Mouse (Mus musculus): ENCODE results near the gene Best1. TPM values are rescaled to one million over a fixed set of nuclear protein-coding genes. Genes with fewer than 3 reads are reported as not detected.
A peak's percentile ranks its signal among the peaks of the same experiment; 100 is the strongest.

The Best1 gene
- polyA plus RNA-seq, 1 experiment from 2014 or later, result 0.10 TPM

DNA sequence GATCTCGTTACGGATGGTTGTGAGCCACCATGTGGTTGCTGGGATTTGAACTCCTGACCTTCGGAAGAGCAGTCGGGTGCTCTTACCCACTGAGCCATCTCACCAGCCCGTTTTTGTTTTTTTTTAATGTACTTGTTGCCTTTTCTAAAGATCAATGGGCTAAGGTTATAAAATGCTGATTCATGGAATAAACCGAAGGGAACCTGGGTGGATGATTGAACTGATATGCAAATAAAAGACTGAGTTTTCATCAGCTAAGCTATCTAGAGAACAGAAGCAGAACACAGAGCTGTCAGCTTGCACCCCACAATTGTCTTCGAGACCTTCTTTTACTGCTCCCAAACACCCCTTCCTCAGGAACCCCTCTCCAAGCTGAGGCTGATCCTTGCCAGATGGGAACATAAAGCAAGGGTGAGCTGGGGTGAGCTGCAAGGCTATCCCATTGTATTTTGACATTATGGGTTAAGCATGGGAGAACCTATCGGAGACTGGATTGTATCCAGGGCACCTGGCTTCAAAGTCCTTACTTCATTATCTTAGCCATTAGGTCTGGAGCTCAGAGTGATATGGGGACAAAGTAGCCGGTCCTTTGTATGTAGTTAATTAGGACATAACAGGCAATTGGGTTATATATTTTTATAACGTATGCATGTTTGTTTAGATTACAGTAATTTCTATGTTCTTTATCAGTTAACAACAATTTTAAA lies 33.2 kb downstream of the Best1 start:
- no peaks in the 10 kb centered on the region for H3K27me3 ChIP-seq (ENCODE audit: control insufficient read depth, insufficient read depth, low read length)
- no peak overlapping the region for H3K9ac ChIP-seq (ENCODE audit: low read depth, low read length)
- no peaks in the 10 kb centered on the region for H3K36me3 ChIP-seq (ENCODE audit: control insufficient read depth, insufficient read depth, low read length)
- H3K4me2 ChIP-seq, result no peak overlapping the region
- H3K27ac ChIP-seq (ENCODE audit: low read depth, low read length), result no peak overlapping the region
- H3K4me3 ChIP-seq (ENCODE audit: low read depth, low read length), result no peak overlapping the region
- H3K9me3 ChIP-seq (replicated peaks; ENCODE audit: control insufficient read depth, low read length), result no peaks in the 10 kb centered on the region
- H3K4me1 ChIP-seq (ENCODE audit: control insufficient read depth, insufficient read depth, low read length), result peaks cover 7% of the 10 kb centered on the region; the same call in 1 of the 2 replicates
- WGBS (ENCODE audit: insufficient replicate concordance), result 80% methylated on average over 10 of the region's 10 CpGs
- ATAC-seq (replicated peaks; ENCODE audit: insufficient number of reproducible peaks, low FRiP score, low TSS enrichment), result no peak

DNA sequence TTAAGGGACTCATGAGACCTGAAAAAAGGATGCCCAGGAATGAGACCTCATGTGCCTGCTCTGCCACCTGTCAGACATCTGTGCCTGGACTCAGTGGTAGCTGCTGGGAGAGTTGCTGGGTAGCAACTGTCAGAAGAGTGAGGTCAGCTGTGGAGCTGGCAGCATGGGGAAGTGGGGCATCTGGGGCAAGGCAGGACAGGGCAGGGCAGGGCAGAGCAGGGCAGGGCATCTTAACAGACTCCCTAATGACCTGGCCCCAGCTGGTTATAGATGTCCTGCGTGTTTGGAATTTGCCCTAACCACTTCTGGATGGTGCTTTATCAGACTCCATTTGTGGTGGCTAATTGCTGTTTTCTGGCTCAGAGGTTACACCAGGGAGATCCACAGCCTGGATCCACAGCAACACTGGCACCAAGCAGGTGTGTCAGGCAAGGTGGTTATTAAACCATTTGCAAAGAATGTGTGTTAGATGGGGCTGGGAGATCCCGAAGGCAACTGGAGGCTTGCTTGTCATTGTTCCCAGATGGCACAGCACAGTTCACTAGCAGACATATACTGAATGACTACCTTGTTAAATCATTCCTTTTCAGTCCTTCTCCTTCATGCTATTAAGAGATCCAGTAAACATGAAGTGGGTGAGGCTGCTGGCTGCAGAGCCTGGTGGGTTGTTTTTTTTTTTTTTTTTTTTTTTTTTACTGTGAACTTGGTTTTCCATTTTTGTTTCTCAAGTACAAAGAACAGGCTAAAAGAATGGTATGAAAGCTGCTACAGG lies 35.2 kb downstream of the Best1 start:
- no peaks in the 10 kb centered on the region for H3K36me3 ChIP-seq (ENCODE audit: control insufficient read depth, insufficient read depth, low read length)
- WGBS (ENCODE audit: insufficient replicate concordance), result 55% methylated on average over 2 of the region's 2 CpGs
- no peak for ATAC-seq (replicated peaks; ENCODE audit: insufficient number of reproducible peaks, low FRiP score, low TSS enrichment)
- no peak overlapping the region for H3K27ac ChIP-seq (ENCODE audit: low read depth, low read length)
- H3K4me3 ChIP-seq (ENCODE audit: low read depth, low read length), result no peak overlapping the region
- peaks cover 7% of the 10 kb centered on the region; the same call in 1 of the 2 replicates for H3K4me1 ChIP-seq (ENCODE audit: control insufficient read depth, insufficient read depth, low read length)
- H3K9ac ChIP-seq (ENCODE audit: low read depth, low read length), result no peak overlapping the region
- no peak overlapping the region for H3K4me2 ChIP-seq
- no peaks in the 10 kb centered on the region for H3K9me3 ChIP-seq (replicated peaks; ENCODE audit: control insufficient read depth, low read length)
- no peaks in the 10 kb centered on the region for H3K27me3 ChIP-seq (ENCODE audit: control insufficient read depth, insufficient read depth, low read length)

GRCm38 (mm10) chr19:9964205-9964916 lies 37.1 kb downstream of the Best1 start:
- Histone ChIP-seq H3K27me3 (ENCODE audit: control insufficient read depth, insufficient read depth, low read length) (no peaks in the 10 kb centered on the region), H3K36me3 (ENCODE audit: control insufficient read depth, insufficient read depth, low read length) (no peaks in the 10 kb centered on the region), H3K4me1 (ENCODE audit: control insufficient read depth, insufficient read depth, low read length) (peaks cover 7% of the 10 kb centered on the region; the same call in 1 of the 2 replicates), H3K9ac (ENCODE audit: low read depth, low read length) (peak overlapping the region; percentile 30; the same call in 1 of the 2 replicates), H3K9me3 (replicated peaks; ENCODE audit: control insufficient read depth, low read length) (no peaks in the 10 kb centered on the region), H3K4me3 (ENCODE audit: low read depth, low read length) (no peak overlapping the region), H3K4me2 (peak overlapping the region; percentile 17), H3K27ac (ENCODE audit: low read depth, low read length) (no peak overlapping the region)
- 15% methylated on average over 7 of the region's 7 CpGs for WGBS (ENCODE audit: insufficient replicate concordance)
- ATAC-seq (replicated peaks; ENCODE audit: insufficient number of reproducible peaks, low FRiP score, low TSS enrichment), result no peak

DNA sequence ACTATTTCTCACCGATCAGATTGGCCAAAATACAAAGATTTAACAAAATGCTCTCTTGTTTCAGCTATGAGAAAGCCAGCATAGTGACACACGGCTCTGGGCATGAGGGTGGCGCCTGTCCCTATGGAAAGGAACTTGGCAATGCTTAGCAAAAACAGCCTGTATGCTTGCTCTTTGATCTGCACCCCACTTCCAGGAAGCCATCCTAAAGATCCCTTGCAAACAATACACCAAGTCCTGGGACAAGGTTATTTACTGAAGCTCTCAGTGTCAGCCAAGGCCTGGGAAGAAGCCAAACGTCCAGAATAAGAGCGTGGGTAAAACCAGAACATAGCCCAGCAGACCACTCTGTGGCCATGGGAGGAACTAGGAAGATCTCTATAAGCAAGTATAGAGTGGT lies 40.7 kb downstream of the Best1 start:
- Histone ChIP-seq H3K9ac (ENCODE audit: low read depth, low read length) (no peak overlapping the region), H3K4me2 (no peak overlapping the region), H3K4me1 (ENCODE audit: control insufficient read depth, insufficient read depth, low read length) (peaks cover 7% of the 10 kb centered on the region; the same call in 1 of the 2 replicates), H3K27ac (ENCODE audit: low read depth, low read length) (no peak overlapping the region), H3K9me3 (replicated peaks; ENCODE audit: control insufficient read depth, low read length) (no peaks in the 10 kb centered on the region), H3K27me3 (ENCODE audit: control insufficient read depth, insufficient read depth, low read length) (no peaks in the 10 kb centered on the region), H3K36me3 (ENCODE audit: control insufficient read depth, insufficient read depth, low read length) (no peaks in the 10 kb centered on the region), H3K4me3 (ENCODE audit: low read depth, low read length) (no peak overlapping the region)
- WGBS (ENCODE audit: insufficient replicate concordance), result 68% methylated on average over 5 of the region's 5 CpGs
- no peak for ATAC-seq (replicated peaks; ENCODE audit: insufficient number of reproducible peaks, low FRiP score, low TSS enrichment)

- 81% methylated on average over 5 of the region's 5 CpGs for WGBS (ENCODE audit: insufficient replicate concordance)
Observed at GRCm38 (mm10) chr19:9957965-9958364, 43.5 kb downstream of the Best1 start.

GRCm38 (mm10) chr19:9956624-9957388 lies 44.6 kb downstream of the Best1 start:
- Histone ChIP-seq H3K27me3 (ENCODE audit: control insufficient read depth, insufficient read depth, low read length) (no peaks in the 10 kb centered on the region), H3K27ac (ENCODE audit: low read depth, low read length) (no peak overlapping the region), H3K4me1 (ENCODE audit: control insufficient read depth, insufficient read depth, low read length) (peaks cover 12% of the 10 kb centered on the region), H3K9me3 (replicated peaks; ENCODE audit: control insufficient read depth, low read length) (no peaks in the 10 kb centered on the region), H3K9ac (ENCODE audit: low read depth, low read length) (no peak overlapping the region), H3K36me3 (ENCODE audit: control insufficient read depth, insufficient read depth, low read length) (no peaks in the 10 kb centered on the region), H3K4me2 (no peak overlapping the region), H3K4me3 (ENCODE audit: low read depth, low read length) (no peak overlapping the region)
- no peak for ATAC-seq (replicated peaks; ENCODE audit: insufficient number of reproducible peaks, low FRiP score, low TSS enrichment)
- WGBS (ENCODE audit: insufficient replicate concordance), result 54% methylated on average over 4 of the region's 4 CpGs

More at GRCm38 (mm10) chr19:9957965-9958364, 43.5 kb downstream of the Best1 start:
- no peak overlapping the region for H3K9ac ChIP-seq (ENCODE audit: low read depth, low read length)
- no peak overlapping the region for H3K27ac ChIP-seq (ENCODE audit: low read depth, low read length)
- no peaks in the 10 kb centered on the region for H3K27me3 ChIP-seq (ENCODE audit: control insufficient read depth, insufficient read depth, low read length)
- H3K4me3 ChIP-seq (ENCODE audit: low read depth, low read length), result no peak overlapping the region
- H3K36me3 ChIP-seq (ENCODE audit: control insufficient read depth, insufficient read depth, low read length), result no peaks in the 10 kb centered on the region
- H3K4me1 ChIP-seq (ENCODE audit: control insufficient read depth, insufficient read depth, low read length), result peaks cover 12% of the 10 kb centered on the region
- no peak overlapping the region for H3K4me2 ChIP-seq
- H3K9me3 ChIP-seq (replicated peaks; ENCODE audit: control insufficient read depth, low read length), result no peaks in the 10 kb centered on the region
- no peak for ATAC-seq (replicated peaks; ENCODE audit: insufficient number of reproducible peaks, low FRiP score, low TSS enrichment)

DNA sequence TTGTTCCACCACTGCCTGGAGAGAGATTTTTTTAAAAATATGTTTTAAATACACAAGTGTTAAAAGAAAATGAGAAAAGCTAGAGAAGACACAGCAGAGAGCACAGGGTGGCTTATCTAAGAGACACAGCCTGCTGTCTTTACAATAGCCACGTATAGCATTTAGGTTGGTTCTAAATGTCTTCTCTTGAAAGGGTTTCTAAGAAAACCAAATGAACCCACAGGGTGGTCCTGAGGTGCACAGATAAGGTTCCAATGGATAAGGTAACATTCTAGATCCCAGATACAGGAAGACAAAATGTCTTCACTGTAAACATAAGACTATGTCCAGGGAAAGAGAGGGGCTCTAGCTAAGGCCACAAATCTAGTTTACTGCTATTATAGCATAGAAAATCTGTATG lies 46.0 kb downstream of the Best1 start:
- Histone ChIP-seq H3K36me3 (ENCODE audit: control insufficient read depth, insufficient read depth, low read length) (no peaks in the 10 kb centered on the region), H3K27ac (ENCODE audit: low read depth, low read length) (no peak overlapping the region), H3K4me2 (no peak overlapping the region), H3K27me3 (ENCODE audit: control insufficient read depth, insufficient read depth, low read length) (no peaks in the 10 kb centered on the region), H3K9me3 (replicated peaks; ENCODE audit: control insufficient read depth, low read length) (no peaks in the 10 kb centered on the region), H3K9ac (ENCODE audit: low read depth, low read length) (peak overlapping the region; percentile 8; the same call in 1 of the 2 replicates), H3K4me3 (ENCODE audit: low read depth, low read length) (no peak overlapping the region), H3K4me1 (ENCODE audit: control insufficient read depth, insufficient read depth, low read length) (peaks cover 12% of the 10 kb centered on the region)
- no peak for ATAC-seq (replicated peaks; ENCODE audit: insufficient number of reproducible peaks, low FRiP score, low TSS enrichment)
- WGBS (ENCODE audit: insufficient replicate concordance), result 34% methylated on average over 1 of the region's 1 CpGs

GRCm38 (mm10) chr19:9954811-9955202 lies 46.6 kb downstream of the Best1 start:
- Histone ChIP-seq H3K4me1 (ENCODE audit: control insufficient read depth, insufficient read depth, low read length) (peaks cover 12% of the 10 kb centered on the region), H3K27me3 (ENCODE audit: control insufficient read depth, insufficient read depth, low read length) (no peaks in the 10 kb centered on the region), H3K27ac (ENCODE audit: low read depth, low read length) (peak overlapping the region; percentile 64), H3K9me3 (replicated peaks; ENCODE audit: control insufficient read depth, low read length) (peaks cover under 1% of the 10 kb centered on the region; the same call in 1 of the 2 replicates), H3K9ac (ENCODE audit: low read depth, low read length) (peak overlapping the region; percentile 8; the same call in 1 of the 2 replicates), H3K36me3 (ENCODE audit: control insufficient read depth, insufficient read depth, low read length) (no peaks in the 10 kb centered on the region), H3K4me3 (ENCODE audit: low read depth, low read length) (no peak overlapping the region), H3K4me2 (peak overlapping the region; percentile 19; the same call in 1 of the 2 replicates)
- 0 out of 2 replicates have a peak, but pooled peaks have one; percentile 23 for ATAC-seq (replicated peaks; ENCODE audit: insufficient number of reproducible peaks, low FRiP score, low TSS enrichment)
- 33% methylated on average over 5 of the region's 5 CpGs for WGBS (ENCODE audit: insufficient replicate concordance)

Measured in heart, embryonic 11.5 days (tissue).